Mouse (Mus musculus): Measurements from ENCODE around the gene Rps10.

Rps10 gene

DNA sequence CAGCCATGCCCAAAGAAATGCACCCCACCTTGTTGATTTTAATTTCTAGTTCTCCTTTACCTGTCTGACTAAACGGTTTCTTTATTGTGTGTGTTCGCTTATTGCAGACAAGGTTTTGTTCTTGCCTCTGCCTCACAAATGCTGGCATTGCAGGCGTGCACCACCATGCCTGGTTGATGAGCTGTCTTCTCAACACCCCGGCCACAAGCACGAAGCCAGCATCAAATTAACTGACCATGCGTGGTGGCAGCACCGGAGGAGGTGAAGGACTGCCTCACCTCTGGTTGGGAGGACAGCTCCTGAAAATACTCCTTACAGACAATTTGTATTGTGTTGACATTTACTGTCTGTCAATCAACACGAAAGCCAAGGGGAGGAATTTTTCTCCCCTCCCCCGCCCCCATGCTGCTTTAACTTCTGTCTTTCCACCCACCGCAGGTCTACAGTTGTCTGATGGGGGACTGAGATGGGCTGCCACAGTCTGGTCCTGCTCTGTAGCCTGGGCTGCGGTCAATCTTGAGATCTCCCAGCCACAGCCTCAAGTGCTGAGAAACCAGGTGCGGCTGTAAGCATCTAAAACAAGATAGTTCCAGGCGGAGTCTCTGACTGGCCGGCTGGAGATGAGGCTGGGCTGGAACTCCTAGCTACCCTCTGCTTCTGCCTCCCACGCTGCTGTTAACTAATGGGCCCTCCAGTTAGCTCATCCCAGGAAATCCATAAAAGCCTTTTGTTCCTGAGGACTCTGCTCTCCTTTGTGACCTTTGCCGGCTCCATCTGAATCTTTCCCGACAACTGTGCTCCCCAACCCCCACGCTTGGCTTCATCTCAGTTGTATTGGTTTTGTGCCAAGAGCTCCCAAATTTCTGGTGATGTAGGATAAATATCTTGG lies at the start of gene Rps10:
Gene Rps10, minus strand, starts transcription at position 538 of the 889 bp plus-strand sequence.
- no peak for DNase-seq (ENCODE audit: low read depth, low spot score)

DNA sequence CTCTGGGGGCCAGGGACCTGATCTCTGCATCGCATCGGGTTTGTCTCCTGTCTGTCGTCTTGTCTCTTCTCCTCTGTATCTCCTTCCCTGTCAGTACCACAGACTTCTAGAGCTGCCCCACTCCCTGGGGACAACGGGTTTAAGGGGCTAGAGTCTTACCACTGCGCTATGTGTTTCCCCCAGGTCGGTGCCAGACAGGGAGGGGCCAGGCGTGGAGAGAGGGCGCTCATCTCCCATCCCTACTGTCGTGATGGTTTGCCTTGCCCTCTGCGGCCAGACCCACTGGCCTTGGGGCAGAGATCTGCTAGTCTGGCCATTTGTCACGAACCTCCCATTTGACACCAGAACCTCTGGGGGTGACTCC lies 49.1 kb upstream of the Rps10 start:
- no peak for DNase-seq (ENCODE audit: low read depth, low spot score)

DNA sequence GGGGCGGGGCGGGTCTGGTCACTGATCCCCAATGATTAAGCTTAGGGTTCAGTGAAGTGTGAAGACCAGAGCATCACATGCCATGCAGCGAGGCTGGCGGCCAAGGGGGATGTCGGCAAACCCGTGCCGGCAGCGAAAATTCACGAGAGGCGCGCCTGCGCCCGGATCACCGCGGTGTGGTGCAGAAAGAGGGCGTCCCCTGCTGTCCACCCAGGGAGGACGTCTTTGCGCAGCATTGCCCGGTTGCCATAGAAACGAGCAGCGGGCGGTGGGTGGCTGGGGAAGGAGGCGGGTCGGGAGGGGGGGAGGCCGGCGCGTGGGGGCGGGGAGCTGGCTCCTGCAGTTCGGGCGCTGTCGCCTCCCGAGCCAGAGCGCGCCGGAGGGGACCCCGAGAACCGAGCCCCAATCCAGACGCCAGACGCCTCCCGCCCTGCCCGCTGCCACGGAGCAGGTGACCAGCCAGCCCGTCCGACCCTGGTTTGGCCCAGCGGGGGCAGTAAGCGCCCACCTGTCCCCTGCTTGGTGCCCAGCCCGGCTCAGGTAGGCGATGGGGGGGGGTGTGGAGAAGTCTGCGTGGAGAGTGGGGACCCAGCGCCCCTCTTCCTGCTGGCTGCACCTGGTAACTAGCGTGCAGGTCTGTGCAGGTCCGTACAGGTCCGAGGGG lies 48.5 kb upstream of the Rps10 start:
- peak; percentile 58 for DNase-seq (ENCODE audit: low read depth, low spot score)

DNA sequence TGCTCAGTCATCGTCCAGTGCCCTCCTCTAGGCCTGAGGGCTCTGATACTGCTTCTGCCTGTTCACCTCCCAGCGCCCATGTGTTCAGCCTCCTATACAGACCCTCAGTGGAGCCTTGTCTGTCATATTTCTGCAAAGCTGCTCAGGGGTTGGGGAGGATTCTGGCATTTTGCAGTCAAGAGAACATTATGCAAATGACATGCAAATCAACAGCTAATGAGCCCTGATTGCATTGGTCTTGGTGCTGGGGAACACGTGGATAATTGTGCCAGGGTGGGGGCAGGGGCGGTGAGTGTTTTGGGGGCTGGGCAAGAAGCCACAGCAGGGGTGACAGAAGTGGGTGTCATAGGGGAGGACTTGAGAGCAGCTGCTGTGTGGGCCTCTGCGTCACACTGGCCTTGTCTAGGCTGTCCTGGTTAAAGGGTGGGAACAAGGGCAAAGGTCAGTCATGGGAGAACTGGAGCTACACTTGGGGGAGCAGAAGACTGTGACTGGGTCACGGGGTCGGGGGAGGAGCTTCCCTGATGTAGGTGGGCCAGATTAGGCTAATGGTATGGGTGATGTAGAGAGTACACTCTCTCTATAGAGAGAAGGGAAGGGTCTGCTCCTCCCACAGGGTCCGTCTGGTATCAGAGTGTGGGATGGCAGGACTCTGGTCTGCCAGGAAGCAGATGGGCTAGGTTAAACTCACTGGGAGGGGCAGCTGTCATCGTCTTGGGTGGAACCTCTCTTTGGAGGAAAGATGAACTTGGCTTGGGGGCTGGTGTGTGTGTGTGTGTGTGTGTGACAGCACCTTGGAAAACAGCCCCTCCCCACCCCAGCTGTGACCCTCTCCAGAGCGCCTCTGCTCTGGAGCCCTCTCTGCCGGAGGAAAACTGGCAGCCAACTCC lies 42.7 kb upstream of the Rps10 start:
- DNase-seq (ENCODE audit: low read depth, low spot score): no peak

DNA sequence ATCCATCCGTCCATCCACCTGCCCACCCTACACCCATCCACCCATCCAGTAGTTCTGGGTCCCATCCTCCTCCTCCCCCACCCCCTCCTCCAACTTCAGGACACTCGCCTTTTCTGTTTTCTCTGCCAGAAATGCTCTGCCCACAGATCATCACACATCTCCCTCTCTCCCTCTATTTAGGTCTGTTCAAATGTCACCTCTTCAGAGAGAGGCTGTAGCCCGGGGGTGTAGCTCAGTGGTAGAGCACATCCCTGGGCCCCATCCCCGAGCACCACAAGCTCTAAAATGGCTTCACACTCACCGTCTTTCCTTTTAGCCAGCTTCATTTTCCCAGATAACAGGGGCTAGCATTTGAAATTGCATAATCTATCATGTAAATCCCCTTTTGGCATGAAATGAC lies 41.3 kb upstream of the Rps10 start:
- DNase-seq (ENCODE audit: low read depth, low spot score): no peak

DNA sequence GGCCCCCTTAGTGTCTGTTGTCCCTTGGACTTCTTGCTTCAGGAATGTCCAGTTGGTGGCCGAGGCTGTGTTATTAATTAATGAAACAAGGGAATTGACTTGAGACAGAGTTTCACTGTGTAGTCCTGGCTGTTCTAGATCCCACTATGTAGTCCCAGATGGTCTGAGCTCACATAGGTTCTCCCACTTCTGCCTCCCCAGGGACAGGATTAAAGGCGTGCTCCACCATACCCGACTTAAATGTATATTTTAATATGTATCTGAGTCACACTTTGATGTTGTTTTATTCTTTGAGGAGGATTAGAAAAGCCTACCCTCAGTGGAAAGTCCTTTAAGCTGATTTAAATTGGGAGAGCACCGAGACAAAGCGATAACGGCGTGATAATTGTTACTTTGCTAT lies 39.8 kb upstream of the Rps10 start:
- DNase-seq (ENCODE audit: low read depth, low spot score): no peak

DNA sequence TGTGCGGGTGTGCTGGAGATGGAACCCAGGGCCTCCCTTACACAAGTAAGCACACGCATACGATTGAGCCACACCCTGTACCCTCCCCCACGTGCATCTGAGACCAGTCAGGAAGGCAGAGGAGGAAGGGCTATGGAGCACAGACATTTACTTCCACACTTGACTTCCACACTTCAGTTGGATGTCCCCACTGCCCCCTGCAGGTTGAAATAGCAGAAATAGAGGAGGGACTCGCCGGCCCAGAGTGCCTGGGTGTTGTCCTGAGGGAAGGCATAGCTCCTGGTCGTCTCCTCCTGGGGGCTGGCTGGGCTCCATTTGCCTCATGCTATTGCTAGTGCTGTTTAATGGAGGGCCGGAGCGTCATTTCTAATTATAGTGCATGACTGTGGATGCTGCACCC lies 39.0 kb upstream of the Rps10 start:
- no peak for DNase-seq (ENCODE audit: low read depth, low spot score)

DNA sequence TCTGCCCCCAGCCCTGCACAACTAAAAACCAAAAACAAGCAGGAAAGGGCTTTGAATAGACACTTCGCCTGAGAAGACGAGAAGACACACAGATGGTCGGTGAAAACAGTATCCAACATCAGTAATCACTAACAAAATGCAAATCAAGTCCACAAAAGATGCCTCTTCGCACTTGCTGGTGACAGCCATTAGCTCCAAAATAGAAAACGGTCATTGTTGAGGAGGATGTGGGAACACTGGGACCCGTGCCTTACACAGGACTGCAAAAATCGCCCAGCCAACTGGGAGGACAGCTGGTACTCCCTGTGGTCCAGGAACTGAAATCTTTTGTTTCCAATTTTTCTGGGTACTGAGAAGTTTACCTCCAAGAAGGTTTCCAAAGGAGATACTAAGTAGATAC lies 37.5 kb upstream of the Rps10 start:
- DNase-seq (ENCODE audit: low read depth, low spot score): no peak

DNA sequence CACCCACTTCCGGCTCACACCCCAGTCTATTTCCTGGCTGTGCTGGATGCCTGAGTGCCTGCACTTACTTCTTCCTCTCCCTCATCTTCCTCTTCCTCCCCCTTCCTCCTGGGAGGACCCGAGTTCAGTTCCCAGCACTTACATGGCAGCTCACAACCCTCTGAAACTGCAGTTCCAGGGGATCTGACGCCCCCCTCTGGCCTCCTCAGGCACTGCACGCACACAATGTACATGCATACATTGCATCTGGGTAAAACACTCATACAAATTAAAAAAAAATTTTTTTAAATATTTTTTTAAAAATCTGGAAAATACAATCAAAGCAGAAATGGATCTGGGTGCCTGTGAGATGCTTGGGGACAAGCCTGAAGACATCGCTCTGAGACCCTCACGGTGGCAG lies 35.3 kb upstream of the Rps10 start:
- DNase-seq (ENCODE audit: low read depth, low spot score): no peak

DNA sequence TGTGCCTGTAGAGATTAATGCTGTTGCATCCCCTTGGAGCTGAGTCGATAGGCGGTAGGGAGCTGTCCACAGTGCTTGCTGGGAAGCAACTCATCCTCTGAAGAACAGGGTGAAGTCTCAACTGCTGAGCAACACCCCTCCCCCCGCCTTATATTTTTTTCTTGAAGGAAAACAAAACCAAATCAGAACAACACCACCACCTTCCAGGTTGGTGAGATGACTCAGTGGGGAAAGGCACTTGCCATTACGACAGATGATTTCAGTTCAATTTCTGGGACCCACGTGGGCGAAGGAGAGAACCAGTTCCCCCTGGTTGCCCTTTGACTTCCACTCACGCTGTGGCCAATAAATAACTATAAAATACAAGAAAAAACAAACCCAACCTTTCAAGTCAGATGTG lies 22.3 kb upstream of the Rps10 start:
- DNase-seq (ENCODE audit: low read depth, low spot score): no peak

DNA sequence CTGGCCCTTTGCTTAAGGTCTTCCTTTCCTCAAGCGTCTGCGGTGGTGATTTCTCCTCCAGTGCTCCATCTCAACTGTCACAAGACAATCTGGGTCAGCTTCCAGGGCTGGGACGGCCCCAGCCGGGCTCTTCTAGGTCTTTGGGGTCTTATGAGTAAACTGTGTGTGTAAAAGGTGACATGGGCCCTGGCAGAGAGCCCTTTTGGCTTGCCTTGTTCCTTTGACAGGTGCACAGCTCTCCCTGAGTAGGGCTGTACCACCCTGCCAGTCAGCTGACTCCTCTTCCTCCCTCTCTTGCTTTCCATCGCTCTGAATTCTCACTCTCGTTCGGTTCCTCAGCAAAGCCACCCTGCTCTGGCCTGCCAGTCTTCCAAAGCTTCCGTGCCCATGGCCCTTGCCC lies 20.7 kb upstream of the Rps10 start:
- no peak for DNase-seq (ENCODE audit: low read depth, low spot score)

DNA sequence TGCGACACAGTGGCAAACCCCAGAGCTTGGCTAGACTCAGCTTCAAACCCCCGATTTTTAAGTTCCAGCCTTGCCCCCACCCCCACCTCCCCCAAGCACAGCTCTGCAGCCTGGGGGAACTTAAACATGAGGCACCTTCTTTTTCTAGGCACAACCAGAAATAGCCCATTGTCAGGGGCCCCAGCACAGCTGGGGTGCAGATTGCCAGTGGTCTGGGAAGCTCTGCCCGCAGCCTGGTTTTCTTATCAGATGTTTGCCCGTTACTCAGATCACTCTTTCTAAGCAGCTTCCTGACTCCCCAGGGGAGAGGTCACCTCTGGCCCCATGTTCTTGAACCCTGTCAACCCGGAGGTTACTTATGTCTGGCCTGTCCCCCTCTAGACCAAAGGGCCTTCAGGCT lies 19.9 kb upstream of the Rps10 start:
- no peak for DNase-seq (ENCODE audit: low read depth, low spot score)

DNA sequence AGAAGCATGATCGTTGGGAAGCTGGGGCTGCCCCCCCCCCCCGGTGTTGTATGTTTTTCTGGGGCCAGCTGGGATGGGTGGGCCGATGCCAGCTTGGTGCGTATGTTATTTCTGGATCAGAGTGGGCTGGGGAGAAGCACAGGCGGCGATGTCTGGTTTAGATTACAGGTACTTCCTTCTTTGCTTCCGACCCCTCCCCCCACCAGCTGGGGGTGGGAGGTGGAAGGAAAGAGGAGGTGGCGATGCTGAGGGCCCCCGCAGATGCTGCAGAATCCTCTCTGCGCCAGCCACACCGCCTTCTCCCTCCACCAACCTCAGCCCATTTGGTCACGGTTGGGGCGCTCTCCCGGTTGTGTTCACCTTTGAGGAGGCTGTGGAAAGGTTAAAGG lies 19.5 kb upstream of the Rps10 start:
- no peak for DNase-seq (ENCODE audit: low read depth, low spot score)

DNA sequence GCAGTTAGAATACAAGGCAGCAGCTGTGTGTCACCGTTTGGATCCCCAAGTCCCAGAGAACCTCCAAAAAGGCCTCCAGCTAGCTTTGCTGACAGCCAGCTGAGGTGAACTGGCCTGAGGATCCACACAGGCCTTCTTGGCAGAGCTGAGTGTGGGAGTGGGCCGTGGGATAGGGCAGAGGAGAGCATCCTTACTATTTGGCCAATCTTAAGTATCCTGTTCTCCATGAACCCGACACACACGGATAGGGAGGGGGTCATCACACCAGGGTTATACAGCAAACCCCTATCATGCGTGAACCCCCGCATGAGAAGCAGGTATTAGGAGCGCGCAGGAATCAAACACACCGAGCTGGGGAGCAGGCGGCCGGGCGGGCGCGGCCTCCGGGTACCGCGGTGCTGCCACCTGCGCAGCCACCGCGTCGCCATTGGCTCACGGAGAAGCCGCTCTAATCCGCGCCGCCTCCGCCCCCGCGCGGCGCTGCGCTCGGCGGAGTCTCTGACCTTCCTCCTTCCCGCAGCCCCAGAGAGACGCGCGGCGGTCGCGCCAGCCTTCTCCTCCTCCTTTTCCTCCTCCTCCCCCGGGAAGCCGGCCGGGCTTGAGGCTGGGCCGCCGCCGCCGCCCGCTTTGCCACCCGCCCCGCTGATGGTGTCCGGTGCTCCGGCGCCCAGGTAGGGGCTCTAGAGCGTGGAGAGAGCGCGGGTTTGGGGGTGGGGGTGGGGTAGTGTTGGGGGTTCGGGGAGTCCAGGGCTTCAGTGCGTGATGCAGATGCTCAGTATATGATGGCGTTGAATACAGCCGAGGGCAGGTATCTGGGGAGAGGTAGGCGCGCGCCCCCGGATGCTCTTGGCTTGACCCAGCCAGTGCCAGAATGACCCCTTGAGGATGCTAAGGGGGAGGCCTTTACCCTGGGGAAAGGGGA lies 18.9 kb upstream of the Rps10 start, which contains the start of gene Pacsin1:
Gene Pacsin1, plus strand, starts transcription at position 421 of the 922 bp plus-strand sequence.
- DNase-seq (ENCODE audit: low read depth, low spot score): peak; percentile 75

DNA sequence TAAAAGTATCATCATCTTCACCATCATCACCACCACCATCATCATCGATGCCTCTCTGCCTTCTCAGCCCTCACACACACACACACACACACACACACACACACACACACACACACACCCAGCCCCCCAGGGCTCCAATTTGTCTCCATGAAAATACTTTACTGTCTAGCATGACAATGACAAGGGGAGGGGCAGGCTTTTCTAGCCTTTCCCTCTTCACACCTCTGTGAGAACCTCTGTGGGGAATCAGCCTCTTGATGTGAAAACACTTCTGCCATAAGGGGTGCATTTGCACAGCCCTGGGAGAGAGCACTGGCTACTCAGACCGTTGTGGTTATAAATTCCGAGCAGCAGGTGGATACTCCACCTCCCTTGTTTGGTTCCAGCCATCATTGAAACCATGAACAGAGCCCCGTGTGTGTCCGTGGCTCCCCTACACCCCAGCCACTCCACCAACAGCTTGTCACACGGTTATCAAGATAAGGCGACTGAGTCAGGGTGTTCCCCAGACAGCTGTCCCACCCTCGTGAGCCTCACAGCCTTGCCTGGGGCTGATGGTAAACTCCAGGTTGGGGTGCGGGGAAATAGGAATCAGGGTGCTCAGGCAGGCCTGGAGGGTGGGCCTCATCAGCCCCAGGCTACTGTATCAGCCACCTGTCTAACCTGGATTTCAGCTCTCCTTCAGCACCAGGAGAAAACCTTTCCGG lies 16.9 kb upstream of the Rps10 start:
- no peak for DNase-seq (ENCODE audit: low read depth, low spot score)

DNA sequence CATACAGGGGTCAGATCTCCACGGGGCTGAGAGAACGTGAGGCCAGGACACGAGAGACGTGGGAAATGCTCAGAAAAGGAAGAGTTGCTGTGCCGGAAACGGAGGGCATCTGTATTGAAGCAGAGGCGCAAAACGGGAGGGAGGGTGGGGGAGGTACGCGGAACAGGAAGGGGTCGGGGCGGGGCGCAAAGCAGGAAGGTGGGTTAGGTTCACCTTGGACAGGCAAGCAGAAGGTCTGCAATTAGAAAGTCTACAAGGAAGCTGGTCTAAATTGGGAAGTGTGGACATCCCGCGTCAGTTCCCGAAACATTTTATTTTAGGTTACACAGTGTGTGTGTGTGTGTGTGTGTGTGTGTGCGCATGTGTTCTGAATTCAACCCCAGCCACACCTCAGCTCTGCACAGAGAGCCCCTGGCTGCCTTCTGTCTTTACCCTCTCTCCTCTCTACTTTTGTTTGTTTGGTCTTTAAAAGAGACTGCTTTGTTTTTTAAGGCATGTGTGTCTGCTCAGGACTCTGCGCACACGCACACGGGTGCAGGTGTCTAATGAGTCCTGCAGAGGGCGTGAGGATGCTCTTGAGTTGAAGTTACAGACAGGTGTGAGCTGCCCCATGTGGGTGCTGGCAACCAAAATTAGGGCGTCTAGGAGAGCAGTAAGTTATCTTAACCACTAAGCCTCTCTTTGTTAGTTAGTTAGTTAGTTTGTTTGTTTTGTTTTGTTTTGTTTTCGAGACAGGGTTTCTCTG lies 15.7 kb upstream of the Rps10 start:
- DNase-seq (ENCODE audit: low read depth, low spot score): no peak

DNA sequence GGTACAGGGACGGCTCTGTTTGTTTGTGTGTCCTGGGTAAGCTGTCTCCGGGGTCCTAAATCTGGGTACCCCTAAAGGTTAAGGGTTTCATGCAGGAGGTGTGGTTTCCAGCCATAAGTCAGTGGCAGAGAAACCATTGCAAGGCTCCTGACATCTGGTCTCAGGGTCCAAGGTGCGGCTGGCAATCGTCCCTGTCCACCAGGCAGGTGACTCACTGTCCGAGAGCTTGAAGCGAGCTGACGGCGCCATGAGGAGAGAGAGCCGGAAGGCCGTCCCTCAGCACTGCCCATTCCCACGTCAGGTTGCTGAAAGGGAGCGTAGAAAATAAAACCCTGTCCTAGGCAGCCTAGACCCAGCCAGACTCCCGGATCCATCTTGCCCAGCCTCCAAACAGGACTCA lies 14.1 kb upstream of the Rps10 start:
- DNase-seq (ENCODE audit: low read depth, low spot score): no peak

DNA sequence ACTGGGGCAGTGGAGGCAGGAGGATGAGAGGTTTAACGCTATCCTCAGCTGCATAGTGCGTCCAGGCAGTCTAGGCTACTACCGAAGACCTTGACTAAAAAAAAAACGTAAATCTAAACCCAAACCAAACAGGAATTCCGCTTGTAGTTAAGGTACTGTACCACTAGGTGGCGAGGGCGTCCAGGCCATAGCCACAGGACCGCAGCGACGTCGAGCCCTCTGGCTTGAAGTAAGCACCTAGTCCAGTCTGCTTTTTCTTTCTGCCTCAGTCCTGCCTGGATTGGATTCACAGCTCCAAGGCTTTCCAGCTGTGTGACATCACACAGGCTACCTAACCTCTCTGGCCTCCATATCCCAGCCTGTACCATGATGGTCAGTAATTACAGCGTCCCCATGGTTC lies 13.7 kb upstream of the Rps10 start:
- no peak for DNase-seq (ENCODE audit: low read depth, low spot score)

DNA sequence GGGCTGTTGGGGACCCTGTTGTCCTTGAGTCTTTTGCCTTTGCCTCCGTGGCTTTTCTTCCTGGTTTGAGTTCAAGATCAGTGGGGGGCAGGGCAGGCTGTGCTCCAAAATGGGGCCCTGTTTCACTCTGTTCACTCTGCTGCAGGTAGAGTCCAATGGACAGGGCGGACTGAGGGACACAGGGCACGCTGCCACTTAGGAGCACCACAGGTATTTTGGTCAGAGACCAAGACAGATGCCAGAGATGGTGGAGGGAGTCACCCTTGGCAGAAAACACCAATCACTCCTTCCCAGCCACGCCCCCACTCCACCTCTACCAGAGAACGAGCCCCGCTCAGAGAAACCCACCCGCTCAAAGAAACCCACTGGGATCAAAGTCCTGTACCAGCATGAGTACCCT lies 9.3 kb upstream of the Rps10 start:
- DNase-seq (ENCODE audit: low read depth, low spot score): no peak

DNA sequence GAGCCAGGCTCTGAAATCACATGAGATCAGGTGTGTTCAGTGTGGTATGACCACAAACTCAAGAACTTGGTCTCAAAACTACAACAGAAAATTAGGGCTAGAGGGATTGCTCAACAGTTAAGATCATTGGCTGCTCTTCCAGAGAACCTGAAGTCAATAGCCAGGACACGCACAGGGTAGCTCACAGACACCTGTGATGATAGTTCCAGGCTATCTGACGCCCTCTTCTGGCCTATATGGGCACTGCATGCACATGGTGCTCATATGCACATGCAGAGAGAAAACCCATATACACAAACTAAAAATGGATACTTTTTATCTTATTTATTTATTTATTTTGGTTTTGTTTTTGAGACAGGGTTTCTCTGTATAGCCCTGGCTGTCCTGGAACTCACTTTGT lies 8.1 kb upstream of the Rps10 start:
- DNase-seq (ENCODE audit: low read depth, low spot score): no peak
